Mouse (Mus musculus): Measurements from ENCODE around the gene Stx5a.

GRCm38 (mm10) chr19:8692740-8693139 is 48.5 kb upstream of the Stx5a start:
- no peak for TF ChIP-seq CTCF (IDR thresholded peaks at IDR 0.05; ENCODE audit: insufficient read depth, low read length)
- TF ChIP-seq POLR2A (IDR thresholded peaks at IDR 0.05; ENCODE audit: borderline replicate concordance, extremely low read depth, low read depth, low read length), result no peak

All from lung, adult 2 months (tissue).